Mouse (Mus musculus) urinary bladder, postnatal 14 days (tissue): ENCODE results near the gene Gpc4.
A peak's percentile ranks its signal among the peaks of the same experiment; 100 is the strongest.

ENCODE experiments used
- DNase-seq: peaks from one replicate; pipeline ENCODE4 v3.0.0; 2021; ENCODE audit warnings: low spot score

Gpc4 gene

GRCm38 (mm10) chrX:52164738-52165554 lies at the start of gene Gpc4:
Gene Gpc4 (minus strand): TSS chrX:52165252.
- DNase-seq = peak; percentile 78

- DNase-seq = no peak
Observed at GRCm38 (mm10) chrX:52212846-52213245, 47.8 kb upstream of the Gpc4 start.

- DNase-seq = no peak
Observed at GRCm38 (mm10) chrX:52199836-52200235, 34.8 kb upstream of the Gpc4 start.

- DNase-seq = peak; percentile 6
Observed at GRCm38 (mm10) chrX:52193311-52193968, 28.4 kb upstream of the Gpc4 start.

- DNase-seq = no peak
Observed at GRCm38 (mm10) chrX:52189094-52189493, 24.0 kb upstream of the Gpc4 start.

- DNase-seq = no peak
Observed at GRCm38 (mm10) chrX:52183551-52184442, 18.7 kb upstream of the Gpc4 start.

GRCm38 (mm10) chrX:52181401-52181800 lies 16.3 kb upstream of the Gpc4 start:
- no peak for DNase-seq

GRCm38 (mm10) chrX:52177067-52177466 lies 12.0 kb upstream of the Gpc4 start:
- peak; percentile 2 for DNase-seq

GRCm38 (mm10) chrX:52167519-52168244 lies 2.6 kb upstream of the Gpc4 start:
- no peak for DNase-seq

- no peak for DNase-seq
Observed at GRCm38 (mm10) chrX:52165555-52165938, 495 bp upstream of the Gpc4 start.

- peak; percentile 7 for DNase-seq
Observed at GRCm38 (mm10) chrX:52164134-52164737, 816 bp downstream of the Gpc4 start.

- peak; percentile 15 for DNase-seq
Observed at GRCm38 (mm10) chrX:52163418-52164133, 1.5 kb downstream of the Gpc4 start.

GRCm38 (mm10) chrX:52162756-52163155 lies 2.3 kb downstream of the Gpc4 start:
- no peak for DNase-seq

- no peak for DNase-seq
Observed at GRCm38 (mm10) chrX:52162206-52162605, 2.8 kb downstream of the Gpc4 start.

- no peak for DNase-seq
Observed at GRCm38 (mm10) chrX:52159621-52160020, 5.4 kb downstream of the Gpc4 start.

- DNase-seq = no peak
Observed at GRCm38 (mm10) chrX:52155408-52155953, 9.6 kb downstream of the Gpc4 start.

GRCm38 (mm10) chrX:52154821-52155220 lies 10.2 kb downstream of the Gpc4 start:
- no peak for DNase-seq

GRCm38 (mm10) chrX:52153451-52153850 lies 11.6 kb downstream of the Gpc4 start:
- DNase-seq = no peak

- no peak for DNase-seq
Observed at GRCm38 (mm10) chrX:52152961-52153360, 12.1 kb downstream of the Gpc4 start.

- no peak for DNase-seq
Observed at GRCm38 (mm10) chrX:52151555-52151954, 13.5 kb downstream of the Gpc4 start.
